10 mouse cellular contexts compared by ENCODE assay signal in the genomic region with DNA sequence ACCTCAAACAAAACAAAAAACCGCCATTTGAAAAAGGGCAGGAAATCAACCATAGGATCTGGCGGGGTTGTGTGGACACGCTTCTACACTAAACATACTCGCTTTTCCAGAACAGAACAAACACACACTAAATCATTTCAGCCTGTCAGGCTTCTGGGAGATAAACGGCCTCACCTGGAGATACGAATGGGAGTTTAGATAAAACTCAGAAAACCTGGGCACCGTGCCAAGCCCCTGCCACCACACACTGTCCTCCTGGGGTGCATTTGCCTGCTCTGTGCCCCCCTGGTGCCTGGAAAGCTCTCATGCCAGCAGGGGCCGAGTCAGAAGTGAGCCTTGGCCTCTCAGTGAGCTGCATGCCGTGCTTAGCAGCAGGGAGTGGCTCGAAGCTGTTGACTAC. TPM values are rescaled to one million over a fixed set of nuclear protein-coding genes. Genes with fewer than 3 reads are reported as not detected.
DNase-seq lines count a peak whose midpoint lies in the region; ATAC-seq and TF ChIP-seq lines count a peak whose summit lies in the region.
"Had no signal": no experiment of that assay in that cellular context is flagged by ENCODE, and none has a peak within 500 bp of the region (broad histone marks: within the 10 kb centered on the region; RNA-seq: fewer than 3 reads in every experiment).

No protein-coding gene starts in this region.

- no peaks in the 10 kb centered on the region for H3K9me3 ChIP-seq in limb, embryonic 12.5 days
- H3K9me3 ChIP-seq in limb, embryonic 10.5 days (replicated peaks) = no peaks in the 10 kb centered on the region
- H3K9me3 ChIP-seq in MEL (replicated peaks; ENCODE audit: insufficient read depth, low read length) = no peaks in the 10 kb centered on the region
- no peaks in the 10 kb centered on the region for H3K9me3 ChIP-seq in limb, embryonic 15.5 days
- no peaks in the 10 kb centered on the region for H3K9me3 ChIP-seq in midbrain, embryonic 10.5 days (replicated peaks)
- H3K9me3 ChIP-seq: liver, embryonic 15.5 days had no signal

- H3K9ac ChIP-seq in limb, embryonic 12.5 days (replicated peaks) = no peak overlapping the region
- H3K9ac ChIP-seq in MEL (ENCODE audit: control insufficient read depth, low read depth, low read length, poor library complexity, severe bottlenecking) = no peak overlapping the region
- H3K9ac ChIP-seq in limb, embryonic 15.5 days = no peak overlapping the region
- H3K9ac ChIP-seq: liver, embryonic 15.5 days had no signal

- no peak for TF ChIP-seq POLR2A in MEL (IDR thresholded peaks at IDR 0.05; ENCODE audit: control insufficient read depth in 1 of 2, insufficient read depth in 1 of 2, low read depth in 1 of 2, low read length in 2 of 2, poor library complexity in 1 of 2)

- no peak overlapping the region for H3K4me3 ChIP-seq in limb, embryonic 12.5 days (replicated peaks)
- H3K4me3 ChIP-seq in limb, embryonic 10.5 days = no peak overlapping the region
- no peak overlapping the region for H3K4me3 ChIP-seq in MEL (ENCODE audit: control insufficient read depth in 1 of 2, insufficient read depth in 1 of 2, low read depth in 2 of 2, low read length in 2 of 2)
- no peak overlapping the region for H3K4me3 ChIP-seq in limb, embryonic 15.5 days
- H3K4me3 ChIP-seq in midbrain, embryonic 10.5 days = no peak overlapping the region
- H3K4me3 ChIP-seq: liver, embryonic 15.5 days had no signal

- 0 out of 2 replicates have a peak, but pooled peaks cover 3% of the 10 kb centered on the region for H3K4me1 ChIP-seq in limb, embryonic 12.5 days (replicated peaks)
- no peaks in the 10 kb centered on the region for H3K4me1 ChIP-seq in limb, embryonic 10.5 days
- peaks cover 0 to 15% of the 10 kb centered on the region in 2 experiments; a peak in 2 of 4 replicates for H3K4me1 ChIP-seq in MEL (ENCODE audit: control insufficient read depth in 1 of 2, insufficient read depth in 2 of 2, low read length in 2 of 2)
- peaks cover 4% of the 10 kb centered on the region; the same call in 1 of the 2 replicates for H3K4me1 ChIP-seq in limb, embryonic 15.5 days
- no peaks in the 10 kb centered on the region for H3K4me1 ChIP-seq in midbrain, embryonic 10.5 days
- H3K4me1 ChIP-seq: liver, embryonic 15.5 days had no signal

- peak in 1 of 2 experiments; percentile 24; a peak in 1 of 4 replicates for TF ChIP-seq EP300 in MEL (IDR thresholded peaks at IDR 0.05; ENCODE audit: low read depth in 1 of 2, low read length in 2 of 2)

- TF ChIP-seq CTCF in MEL (IDR thresholded peaks at IDR 0.05 in 2 of 3, conservative IDR thresholded peaks at IDR 0.05 in 1 of 3; ENCODE audit: control insufficient read depth in 1 of 3, insufficient read depth in 1 of 3, low read depth in 2 of 3, low read length in 3 of 3, poor library complexity in 1 of 3, severe bottlenecking in 1 of 3) = no peak

- H3K27ac ChIP-seq in limb, embryonic 12.5 days = peak overlapping the region; percentile 35; the same call in 1 of the 2 replicates
- no peak overlapping the region for H3K27ac ChIP-seq in limb, embryonic 10.5 days
- no peak overlapping the region for H3K27ac ChIP-seq in MEL (ENCODE audit: control insufficient read depth, low read depth, low read length)
- H3K27ac ChIP-seq in limb, embryonic 15.5 days = peak overlapping the region; percentile 67
- no peak overlapping the region for H3K27ac ChIP-seq in midbrain, embryonic 10.5 days (replicated peaks)
- H3K27ac ChIP-seq: liver, embryonic 15.5 days had no signal

- no peaks in the 10 kb centered on the region for H3K27me3 ChIP-seq in limb, embryonic 12.5 days
- H3K27me3 ChIP-seq in limb, embryonic 10.5 days (ENCODE audit: low read depth, poor library complexity, severe bottlenecking) = no peaks in the 10 kb centered on the region
- H3K27me3 ChIP-seq in MEL (ENCODE audit: control insufficient read depth in 1 of 2, insufficient read depth in 2 of 2, low read length in 2 of 2) = no peaks in the 10 kb centered on the region
- H3K27me3 ChIP-seq in limb, embryonic 15.5 days = no peaks in the 10 kb centered on the region
- no peaks in the 10 kb centered on the region for H3K27me3 ChIP-seq in midbrain, embryonic 10.5 days (ENCODE audit: low read depth, poor library complexity, severe bottlenecking)
- H3K27me3 ChIP-seq: liver, embryonic 15.5 days had no signal

- WGBS in limb, embryonic 12.5 days = 61% methylated on average over 10 of the region's 10 CpGs
- WGBS in limb, embryonic 10.5 days = 75% methylated on average over 10 of the region's 10 CpGs
- 48% methylated on average over 10 of the region's 10 CpGs for WGBS in limb, embryonic 15.5 days
- WGBS in midbrain, embryonic 10.5 days = 76% methylated on average over 10 of the region's 10 CpGs

- DNase-seq in adrenal gland, adult (ENCODE audit: inconsistent age in 2 of 2, low spot score in 1 of 2) = peak; percentile 57 to 64
- no peak for DNase-seq in adrenal gland, adult 8-10 months
- no peak for DNase-seq in limb, embryonic 10.5 days (ENCODE audit: low spot score)
- DNase-seq in MEL (ENCODE audit: low read depth, low spot score) = peak; percentile 28
- DNase-seq in midbrain, embryonic 10.5 days (ENCODE audit: low spot score) = no peak
- DNase-seq in frontal cortex, postnatal 10 days (ENCODE audit: low spot score in 2 of 2) = no peak

- H3K79me2 ChIP-seq in MEL (ENCODE audit: control insufficient read depth, insufficient read depth, low read length, poor library complexity) = no peaks in the 10 kb centered on the region

- ATAC-seq in limb, embryonic 12.5 days (ENCODE audit: insufficient number of reproducible peaks, insufficient read depth, low FRiP score, low TSS enrichment, low read depth) = no peak
- no peak for ATAC-seq in limb, embryonic 15.5 days (ENCODE audit: insufficient number of reproducible peaks, low FRiP score, low TSS enrichment, low read depth)

- no peaks in the 10 kb centered on the region for H3K36me3 ChIP-seq in limb, embryonic 12.5 days
- H3K36me3 ChIP-seq in limb, embryonic 10.5 days = no peaks in the 10 kb centered on the region
- no peaks in the 10 kb centered on the region for H3K36me3 ChIP-seq in MEL (ENCODE audit: control insufficient read depth in 1 of 2, insufficient read depth in 2 of 2, low read length in 2 of 2)
- no peaks in the 10 kb centered on the region for H3K36me3 ChIP-seq in limb, embryonic 15.5 days
- H3K36me3 ChIP-seq in midbrain, embryonic 10.5 days = peaks cover 67% of the 10 kb centered on the region
- H3K36me3 ChIP-seq: liver, embryonic 15.5 days had no signal

- no peak for TF ChIP-seq RAD21 in MEL (IDR thresholded peaks at IDR 0.05; ENCODE audit: low read depth, low read length)

- H3K4me2 ChIP-seq in limb, embryonic 12.5 days = no peak overlapping the region
- H3K4me2 ChIP-seq in limb, embryonic 15.5 days = no peak overlapping the region
- H3K4me2 ChIP-seq: liver, embryonic 15.5 days had no signal

TF ChIP-seq in MEL, 35 proteins besides CTCF, POLR2A, EP300 and RAD21:
- TF ChIP-seq TCF12 (IDR thresholded peaks at IDR 0.05; ENCODE audit: low read depth, low read length) (0 out of 2 replicates have a peak, but pooled peaks have one; percentile 39), GATA1 (IDR thresholded peaks at IDR 0.05; ENCODE audit: low read depth, low read length) (peak; percentile 58), MAZ (IDR thresholded peaks at IDR 0.05; ENCODE audit: low read depth, low read length) (no peak), TBP (IDR thresholded peaks at IDR 0.05; ENCODE audit: low read depth, low read length) (no peak), TAL1 (IDR thresholded peaks at IDR 0.05; ENCODE audit: low read length) (no peak), CHD2 (IDR thresholded peaks at IDR 0.05; ENCODE audit: low read length) (no peak), RCOR1 (IDR thresholded peaks at IDR 0.05; ENCODE audit: low read depth, low read length) (0 out of 2 replicates have a peak, but pooled peaks have one; percentile 60), ZC3H11A (IDR thresholded peaks at IDR 0.05; ENCODE audit: low read depth, low read length) (no peak), ETS1 (IDR thresholded peaks at IDR 0.05; ENCODE audit: low read depth, low read length) (no peak), CHD1 (IDR thresholded peaks at IDR 0.05; ENCODE audit: low read depth, low read length) (no peak)

RNA-seq across cellular contexts. Expression of gene Trmu, which starts 30.8 kb away (rescaled TPM):
- total RNA-seq in adrenal gland, adult 8-10 months (2022) = 10 to 100 TPM; 21.8 to 49.7 (median 33.9) TPM
- polyA plus RNA-seq in limb, embryonic 12.5 days (2016; fragmentation: Nextera tagmentation; extraction: Ambion mirVana) = 46.7 and 51.7 TPM in 2 replicates
- 40.8 and 42.7 TPM in 2 replicates for polyA plus RNA-seq in limb, embryonic 10.5 days (2016; fragmentation: Nextera tagmentation; extraction: Ambion mirVana)
- total RNA-seq in MEL (2012; rRNA removed) = 19.1 and 21.9 TPM in 2 replicates
- 10 to 100 TPM in 1 of 2 experiments, not detected in 1; 22.2 TPM for polyA plus RNA-seq in MEL (2012; ENCODE audit: insufficient read depth in 1 of 2, insufficient read length in 2 of 2, low read depth in 1 of 2, low replicate concordance in 2 of 2, missing spikeins in 1 of 2)
- 49.1 and 51.3 TPM in 2 replicates for polyA plus RNA-seq in limb, embryonic 15.5 days (2015; fragmentation: Nextera tagmentation; extraction: Ambion mirVana)
- 36.3 and 39.5 TPM in 2 replicates for polyA plus RNA-seq in midbrain, embryonic 10.5 days (2016; fragmentation: Nextera tagmentation; extraction: Ambion mirVana)

RNA-seq across cellular contexts. Expression of gene Gtse1, which starts 50.4 kb away (rescaled TPM):
- total RNA-seq in adrenal gland, adult 8-10 months (2022) = 1 to 10 TPM in 3 of 4 experiments, under 1 TPM in 1; 0.61 to 1.5 (median 1.3) TPM
- 35.9 and 36.1 TPM in 2 replicates for polyA plus RNA-seq in limb, embryonic 12.5 days (2016; fragmentation: Nextera tagmentation; extraction: Ambion mirVana)
- polyA plus RNA-seq in limb, embryonic 10.5 days (2016; fragmentation: Nextera tagmentation; extraction: Ambion mirVana) = 55.4 and 56.1 TPM in 2 replicates
- 22.6 and 24.1 TPM in 2 replicates for total RNA-seq in MEL (2012; rRNA removed)
- 10 to 100 TPM in 1 of 2 experiments, not detected in 1; 38.3 TPM for polyA plus RNA-seq in MEL (2012; ENCODE audit: insufficient read depth in 1 of 2, insufficient read length in 2 of 2, low read depth in 1 of 2, low replicate concordance in 2 of 2, missing spikeins in 1 of 2)
- 19.5 and 19.6 TPM in 2 replicates for polyA plus RNA-seq in limb, embryonic 15.5 days (2015; fragmentation: Nextera tagmentation; extraction: Ambion mirVana)
- 53.5 and 61.1 TPM in 2 replicates for polyA plus RNA-seq in midbrain, embryonic 10.5 days (2016; fragmentation: Nextera tagmentation; extraction: Ambion mirVana)
- total RNA-seq: monocyte, adult 5-6 weeks had no signal

Comparison
In these comparisons a context has a peak if more than half of its experiments do, and no peak if none do; other contexts are left out.
1. DNase-seq: peak in adrenal gland, adult (2 of 2) and MEL (single experiment); none in adrenal gland, adult 8-10 months (single experiment), limb, embryonic 10.5 days (single experiment), midbrain, embryonic 10.5 days (single experiment) and frontal cortex, postnatal 10 days (0 of 2).
2. H3K27ac ChIP-seq: peak in limb, embryonic 12.5 days (single experiment) and limb, embryonic 15.5 days (single experiment); none in limb, embryonic 10.5 days (single experiment), MEL (single experiment) and midbrain, embryonic 10.5 days (single experiment).